Mouse (Mus musculus) spleen, postnatal 36 days (tissue): Measurements from ENCODE around the gene Mtrex.

ENCODE experiments used
- DNase-seq, 2 experiments: peaks; one replicate each; pipeline ENCODE4 v3.0.0; 2022; ENCODE audit warnings: low spot score in 2 of 2, mixed read lengths in 1 of 2

Mtrex gene

DNA sequence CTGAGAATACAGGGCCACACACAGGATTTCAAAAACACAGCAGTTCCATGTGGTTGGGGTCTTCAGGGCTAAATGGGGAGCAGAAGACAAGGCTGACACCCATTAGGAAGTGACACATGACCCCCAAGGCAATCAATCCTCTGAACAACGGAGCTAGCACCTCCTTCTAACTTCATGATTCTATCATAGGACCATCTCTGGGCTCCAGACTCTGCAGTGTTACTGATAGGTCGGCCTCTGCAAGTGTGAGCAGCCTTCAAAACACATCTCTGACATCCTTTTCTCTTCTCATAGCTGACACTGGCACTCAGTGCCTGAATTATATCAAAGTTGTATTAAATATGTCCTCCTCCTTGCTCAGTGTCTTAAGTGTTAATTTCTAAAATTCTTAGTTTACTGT lies 94.6 kb downstream of the Mtrex start:
- no peak for DNase-seq

DNA sequence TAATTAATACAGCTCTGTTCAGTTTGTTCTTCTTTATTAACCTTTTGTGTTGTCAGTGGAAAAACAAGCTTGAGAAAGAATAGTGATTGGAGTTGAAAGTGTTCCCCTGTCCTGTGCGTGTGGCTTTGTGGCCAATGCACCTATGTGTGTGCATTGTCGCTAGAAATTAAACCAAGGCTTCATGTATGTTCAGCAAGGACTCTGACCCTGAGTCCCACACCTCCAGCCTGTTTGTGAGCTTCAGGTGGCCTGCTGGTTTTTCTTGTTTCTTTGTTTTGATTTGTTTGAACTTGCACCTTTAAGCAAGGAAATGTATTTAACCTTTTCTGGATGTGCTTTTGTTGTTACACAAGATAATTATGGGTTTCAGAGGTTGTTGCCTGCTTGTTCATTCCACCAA lies 97.6 kb downstream of the Mtrex start:
- no peak for DNase-seq

GRCm38 (mm10) chr13:112825479-112825878 lies 101.7 kb downstream of the Mtrex start:
- no peak for DNase-seq

DNA sequence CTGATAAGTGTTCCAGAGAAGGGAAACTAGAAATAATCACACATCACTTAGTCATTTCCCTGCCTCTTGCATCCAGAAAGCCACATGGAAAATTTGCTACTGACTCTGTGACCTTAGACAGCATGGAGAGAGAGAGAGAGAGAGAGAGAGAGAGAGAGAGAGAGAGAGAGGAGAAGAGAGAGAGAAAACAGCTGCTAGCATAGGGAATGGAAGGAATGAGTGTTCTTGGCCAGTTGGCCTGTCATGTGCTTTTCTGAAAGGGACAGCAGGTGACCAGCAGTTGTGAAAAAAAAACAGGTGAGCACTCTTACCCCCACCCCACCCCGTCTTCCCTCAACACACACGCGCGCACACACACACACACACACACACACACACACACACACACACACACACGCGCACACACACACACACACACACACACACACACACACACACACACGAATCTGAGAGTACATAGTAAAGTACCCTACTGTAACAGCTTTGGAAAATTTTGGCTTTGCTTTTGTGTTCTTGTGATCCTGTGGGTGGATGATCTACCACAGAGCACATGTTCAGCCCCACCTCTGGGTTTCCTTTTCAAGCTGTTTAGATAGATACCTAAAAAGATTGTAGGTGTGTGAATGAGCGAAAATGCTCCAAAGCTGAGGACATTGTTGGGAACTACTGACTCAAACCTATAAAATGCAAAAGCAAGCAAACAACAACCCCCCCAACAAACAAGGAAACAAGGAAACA lies 103.1 kb downstream of the Mtrex start:
- DNase-seq = no peak

DNA sequence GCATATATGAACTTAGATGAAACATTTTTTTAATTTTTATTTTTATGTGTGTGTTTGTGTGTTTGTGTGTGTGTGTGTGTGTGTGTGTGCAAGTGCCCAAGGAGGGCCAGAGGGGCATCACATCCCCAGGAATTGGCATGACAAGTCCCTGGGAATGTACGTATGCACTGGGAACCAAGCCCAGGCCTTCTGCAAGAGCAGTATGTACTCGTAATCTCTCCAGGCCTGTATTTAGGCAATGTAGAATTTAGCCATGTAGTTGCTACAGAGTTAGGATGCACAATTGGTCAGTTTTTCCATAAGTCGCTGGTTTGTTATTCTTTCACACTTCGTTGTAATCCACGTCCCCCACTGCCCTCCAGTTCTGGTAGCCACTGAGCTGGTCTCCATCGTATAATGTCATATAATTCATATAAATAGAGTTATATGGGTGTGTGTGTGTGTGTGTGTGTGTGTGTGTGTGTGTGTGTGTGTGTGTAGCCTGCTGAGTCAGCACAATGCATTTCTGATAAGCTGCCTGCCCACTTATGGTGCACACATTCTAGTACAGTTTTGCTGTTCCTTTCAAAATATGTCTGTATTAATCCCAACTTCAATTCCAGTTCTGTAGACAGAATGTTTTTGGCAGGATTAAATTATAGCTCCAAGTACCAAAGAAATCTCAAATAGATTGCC lies 103.8 kb downstream of the Mtrex start:
- DNase-seq = no peak

DNA sequence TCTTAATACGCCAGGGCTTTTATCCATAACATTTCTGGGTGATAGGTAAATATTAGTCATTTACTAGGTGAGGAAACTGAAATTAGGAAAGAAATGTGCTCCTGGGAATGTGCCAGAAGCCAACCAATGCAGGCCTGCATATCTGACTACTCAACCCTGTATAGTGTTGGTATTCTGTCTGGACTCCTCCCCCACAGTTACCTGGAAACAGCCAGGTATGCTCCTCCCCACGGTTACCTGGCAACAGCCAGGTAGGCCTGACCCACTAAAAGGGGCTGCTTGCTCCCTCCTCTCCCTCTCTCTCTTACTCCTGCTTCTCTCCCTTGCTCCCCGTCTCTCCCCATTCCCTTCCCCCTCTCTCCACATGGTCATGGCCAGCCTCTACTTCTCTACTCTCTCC lies 104.8 kb downstream of the Mtrex start:
- no peak for DNase-seq

DNA sequence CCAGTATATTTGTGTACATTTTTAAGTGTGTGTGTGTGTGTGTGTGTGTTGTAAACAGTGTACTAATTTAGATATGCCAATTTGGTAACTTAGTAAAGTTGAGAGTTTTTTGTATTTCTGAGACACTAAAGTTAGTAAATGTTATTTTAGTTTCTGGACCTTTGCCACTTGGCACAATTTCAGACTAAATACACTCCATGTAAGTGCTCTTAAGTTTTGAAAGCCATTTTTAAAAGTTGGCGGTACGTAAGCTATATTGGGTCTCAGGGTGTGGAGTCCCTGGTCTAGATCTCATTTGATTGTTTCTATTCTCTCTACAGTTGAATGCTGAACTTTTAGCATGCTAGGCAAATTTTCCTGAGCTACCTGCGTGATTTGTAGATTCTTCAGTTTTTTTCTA lies 109.1 kb downstream of the Mtrex start:
- DNase-seq = no peak
